Mouse (Mus musculus) ES-CJ7 (cell line): Measurements from ENCODE around the gene Tbx15.

Experiments used
- DNase-seq: peaks from one replicate; pipeline ENCODE4 v3.0.0; 2011; ENCODE audit warnings: low read depth, low spot score

Tbx15 gene

DNA sequence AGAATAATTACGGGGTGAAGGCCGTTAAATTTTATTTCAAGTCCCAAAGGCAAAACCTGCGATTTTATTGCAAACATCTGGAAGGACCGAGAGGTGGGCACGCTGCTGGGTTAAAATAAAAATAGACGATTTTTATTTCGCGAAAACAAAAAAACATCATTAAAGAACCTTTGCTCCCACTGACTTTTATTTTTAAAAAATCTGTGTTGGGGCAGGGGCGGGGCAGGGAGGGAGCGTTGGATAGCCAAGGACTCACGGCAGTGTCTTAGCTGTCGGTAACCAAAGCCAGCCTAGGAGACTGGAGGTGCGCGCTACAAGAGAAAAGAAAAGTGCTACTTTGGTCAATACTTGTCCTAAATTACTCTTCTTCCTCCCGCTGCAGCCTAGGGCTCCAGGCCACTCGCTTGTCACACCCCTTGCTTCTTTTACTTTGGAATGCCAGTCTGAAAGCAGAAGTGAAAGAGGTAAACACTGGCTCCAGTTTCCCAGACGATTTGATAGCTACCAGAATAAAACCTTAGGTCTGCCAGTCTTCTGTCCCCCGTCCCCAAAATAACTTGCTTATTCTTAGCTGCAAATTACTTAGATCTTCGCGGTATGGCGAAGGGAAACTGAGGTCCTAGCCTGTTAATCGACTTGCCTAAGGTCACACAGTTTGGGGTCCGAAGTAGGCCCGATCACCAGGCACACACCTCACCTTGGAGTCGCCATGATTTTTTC, 8.8 kb downstream of the Tbx15 start:
- DNase-seq = no peak

GRCm38 (mm10) chr3:99249551-99249870, 9.3 kb downstream of the Tbx15 start:
- no peak for DNase-seq

DNA sequence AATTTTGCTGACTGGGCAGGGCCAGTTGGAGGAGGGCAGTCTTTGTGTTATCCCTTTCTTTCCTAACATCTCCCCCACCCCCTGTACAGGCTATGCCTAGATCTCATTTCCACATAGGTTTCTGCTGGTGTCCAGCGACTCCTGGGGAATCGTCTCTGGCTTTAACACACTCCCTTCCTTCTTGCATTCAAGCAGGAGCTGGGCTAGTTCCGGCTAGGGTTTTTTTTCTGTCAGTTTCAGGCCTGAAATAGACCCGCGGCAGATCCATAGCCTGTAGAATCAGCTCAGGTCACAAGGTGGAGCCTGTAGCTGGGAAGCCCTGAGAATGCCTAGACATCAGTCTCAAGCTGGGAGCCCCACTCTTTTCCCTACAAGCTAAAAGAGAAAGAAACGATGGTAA, 9.7 kb downstream of the Tbx15 start:
- peak; percentile 59 for DNase-seq

DNA sequence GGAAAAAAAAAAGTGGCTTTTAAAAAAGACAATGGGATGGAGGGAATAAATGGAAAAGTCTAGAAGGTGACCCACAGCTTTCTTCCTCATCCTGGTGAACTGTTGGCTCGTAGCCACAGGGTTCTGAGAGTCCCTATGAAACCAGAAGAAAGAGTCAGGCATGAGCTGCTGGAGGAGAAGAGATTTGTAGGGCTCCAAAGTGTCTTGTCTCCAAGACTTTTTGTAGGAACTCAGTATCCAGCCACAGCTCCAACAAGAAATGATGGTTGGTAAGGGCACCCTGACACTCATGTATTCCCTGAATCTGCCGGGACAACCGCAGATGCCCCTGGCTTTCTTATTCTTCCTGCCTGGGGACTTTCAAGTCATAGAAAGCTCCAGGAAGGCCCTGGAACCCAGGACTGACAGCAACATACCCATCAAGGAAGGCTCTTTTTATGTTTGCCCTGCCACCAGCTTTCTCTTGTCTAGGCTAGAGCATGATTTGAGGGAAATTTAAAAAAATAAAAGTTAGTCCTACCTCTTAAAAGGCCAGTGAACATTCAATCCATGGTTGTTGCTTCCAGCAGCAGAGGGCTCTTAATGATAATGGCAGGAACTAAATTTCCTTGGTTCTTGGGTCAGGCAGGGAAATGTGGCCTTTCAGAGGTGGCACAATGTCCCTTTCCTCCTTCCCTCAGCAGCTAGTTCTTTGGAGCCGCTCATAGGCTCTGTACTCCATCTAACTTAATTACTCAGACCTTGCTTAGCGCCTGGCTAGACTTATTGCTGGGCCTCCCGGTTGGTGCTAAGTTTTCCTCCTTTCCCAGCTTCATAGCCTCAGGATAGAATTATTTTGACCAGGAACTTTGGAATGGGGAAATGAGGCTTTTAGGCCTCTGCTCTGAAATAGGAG, 11.3 kb downstream of the Tbx15 start:
- DNase-seq = no peak

DNA sequence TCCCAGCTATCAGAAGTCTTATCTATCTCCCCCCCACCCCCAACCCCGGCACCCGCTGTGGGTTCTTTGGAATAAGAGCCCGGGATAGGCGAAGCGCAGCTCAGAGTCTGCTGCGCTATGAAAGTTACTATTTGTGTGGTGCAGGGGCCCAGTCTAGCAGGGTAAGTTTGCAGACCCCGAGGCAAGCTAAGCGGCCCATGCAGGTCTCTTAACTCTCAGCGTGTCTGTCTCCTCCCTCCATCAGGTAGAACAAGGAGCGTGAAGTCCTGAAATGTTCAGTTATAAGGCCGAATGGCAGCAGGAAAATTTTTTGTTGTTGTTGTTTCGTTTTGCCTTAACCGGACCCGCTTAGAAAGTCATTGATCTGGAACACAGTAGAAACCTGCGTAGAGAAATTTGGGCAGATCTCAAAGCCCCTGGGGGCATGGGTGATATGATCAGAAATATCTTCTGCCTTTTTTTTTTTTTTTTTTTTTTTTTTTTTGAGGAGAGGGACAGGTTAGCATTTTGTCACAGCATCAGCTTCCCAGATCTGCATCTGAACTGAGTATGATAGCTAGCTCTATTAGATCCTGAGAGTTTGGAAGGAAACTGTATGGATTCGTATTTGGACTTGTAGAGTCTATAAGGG, 12.4 kb downstream of the Tbx15 start:
- DNase-seq = no peak

GRCm38 (mm10) chr3:99253092-99253488, 12.9 kb downstream of the Tbx15 start:
- peak; percentile 77 for DNase-seq

DNA sequence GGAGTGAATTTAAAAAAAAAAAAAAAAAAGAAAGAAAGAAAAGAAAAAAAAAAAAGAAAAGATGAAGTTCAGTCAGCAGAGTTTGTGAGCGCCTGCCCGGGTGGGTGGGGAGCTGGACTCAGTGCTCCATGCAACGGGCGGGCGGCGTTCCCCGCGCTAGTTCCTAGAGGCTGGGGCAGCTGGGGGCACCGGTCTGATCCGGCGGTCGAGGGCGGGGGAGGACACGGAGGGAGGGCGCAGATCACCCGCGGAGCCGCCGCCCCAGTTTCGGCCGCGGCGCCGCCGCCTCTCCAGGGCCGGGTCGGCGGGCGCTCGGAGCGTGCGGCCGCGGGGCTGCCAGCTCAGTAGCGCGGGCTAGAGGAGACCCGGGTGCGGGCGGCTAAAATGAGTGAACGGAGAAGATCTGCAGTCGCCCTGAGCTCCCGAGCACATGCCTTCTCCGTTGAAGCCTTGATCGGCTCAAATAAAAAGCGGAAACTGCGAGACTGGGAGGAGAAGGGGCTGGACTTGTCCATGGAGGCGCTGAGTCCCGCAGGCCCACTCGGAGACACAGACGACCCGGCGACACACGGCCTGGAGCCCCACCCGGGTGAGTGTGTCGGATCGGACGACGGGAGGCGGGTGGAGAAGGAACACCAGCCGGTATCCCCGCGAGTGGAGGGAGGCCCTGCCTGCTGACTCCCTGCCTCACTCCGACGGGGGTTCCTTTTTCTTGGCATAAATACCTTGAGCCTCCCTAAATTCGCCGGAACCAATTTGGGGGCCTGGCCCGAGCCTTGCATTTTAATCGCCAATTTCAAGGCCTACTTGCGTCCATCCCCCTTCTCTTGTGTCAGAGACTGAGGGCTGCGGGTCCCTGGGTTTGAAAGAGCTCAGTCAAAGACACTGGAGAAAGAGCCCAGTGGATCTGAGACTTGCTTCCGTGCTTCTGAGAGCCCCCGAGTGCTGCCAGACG, 13.6 kb downstream of the Tbx15 start:
- peak; percentile 74 for DNase-seq

DNA sequence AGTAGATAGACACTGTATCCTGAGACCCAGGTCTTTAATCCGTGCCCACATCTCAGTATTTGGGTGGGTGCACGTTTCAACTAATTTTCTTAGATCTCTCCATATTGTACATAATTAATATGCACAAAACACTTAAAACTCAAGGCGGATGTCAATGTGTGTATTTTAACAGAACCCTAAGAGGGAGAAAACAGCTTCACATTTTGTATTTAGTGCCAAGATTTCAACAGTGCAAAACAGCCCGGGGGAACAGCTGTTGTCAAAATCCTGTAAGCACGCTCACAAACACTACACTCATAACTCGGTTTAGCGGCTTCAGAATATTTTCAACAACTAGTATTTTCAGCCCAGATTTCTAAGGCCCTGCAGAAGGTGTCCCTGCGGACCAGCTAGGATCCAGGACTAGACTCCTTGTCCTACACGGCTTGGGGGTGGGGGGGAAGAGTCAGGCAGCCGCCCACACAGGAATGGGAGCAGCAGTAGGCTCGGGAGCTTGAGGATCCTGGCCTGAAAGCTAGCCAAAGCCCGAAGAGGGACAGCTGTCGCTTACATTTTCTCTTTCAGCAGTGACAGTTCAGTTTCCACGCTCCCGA, 14.5 kb downstream of the Tbx15 start:
- no peak for DNase-seq

DNA sequence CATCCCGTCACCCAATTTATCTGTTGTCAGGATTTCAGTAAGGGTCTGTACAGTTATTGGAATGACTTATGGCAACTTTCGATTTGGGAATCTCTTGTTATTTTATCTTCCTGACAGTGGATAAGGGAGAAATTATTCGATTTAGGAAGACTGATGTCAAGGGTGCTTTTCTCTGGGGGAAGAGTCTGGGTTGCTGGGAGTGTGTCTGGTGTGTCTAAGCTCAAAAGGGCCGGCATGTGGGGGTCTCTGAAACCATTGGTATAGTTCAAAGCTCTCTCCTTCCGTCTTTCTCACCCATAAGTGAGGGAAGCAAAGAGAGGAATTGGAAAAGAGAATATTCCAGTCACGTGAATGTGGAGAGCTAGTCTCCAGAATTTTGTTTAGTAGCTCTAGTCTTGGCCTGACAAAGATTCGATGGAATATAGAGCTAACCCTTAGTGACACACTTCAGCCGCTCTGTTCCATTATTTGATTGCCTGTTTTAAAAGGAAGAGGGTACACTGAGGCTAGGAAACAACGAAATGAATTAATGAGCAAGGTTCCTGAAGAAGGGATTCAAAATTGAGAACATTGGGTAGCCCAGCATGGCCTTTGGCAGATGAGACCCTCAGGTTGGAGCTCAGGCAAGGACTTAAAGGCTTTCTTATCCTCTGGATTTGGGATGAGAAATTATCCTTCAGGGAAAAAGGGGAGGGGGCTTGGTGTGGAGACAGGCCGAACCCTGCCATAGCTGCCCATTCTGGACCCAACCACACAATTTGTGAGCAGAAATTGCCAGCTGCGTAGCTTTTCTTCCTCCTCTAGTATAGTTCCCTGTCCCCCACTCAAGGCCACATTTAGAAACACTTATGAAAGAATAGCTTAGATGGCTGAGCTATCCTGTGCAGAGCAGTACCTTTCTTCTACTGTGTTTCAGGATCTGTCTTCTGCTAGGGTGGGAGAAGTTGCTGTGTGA, 15.5 kb downstream of the Tbx15 start:
- no peak for DNase-seq

GRCm38 (mm10) chr3:99256366-99256750, 16.2 kb downstream of the Tbx15 start:
- no peak for DNase-seq

GRCm38 (mm10) chr3:99256766-99257165, 16.6 kb downstream of the Tbx15 start:
- DNase-seq = no peak

DNA sequence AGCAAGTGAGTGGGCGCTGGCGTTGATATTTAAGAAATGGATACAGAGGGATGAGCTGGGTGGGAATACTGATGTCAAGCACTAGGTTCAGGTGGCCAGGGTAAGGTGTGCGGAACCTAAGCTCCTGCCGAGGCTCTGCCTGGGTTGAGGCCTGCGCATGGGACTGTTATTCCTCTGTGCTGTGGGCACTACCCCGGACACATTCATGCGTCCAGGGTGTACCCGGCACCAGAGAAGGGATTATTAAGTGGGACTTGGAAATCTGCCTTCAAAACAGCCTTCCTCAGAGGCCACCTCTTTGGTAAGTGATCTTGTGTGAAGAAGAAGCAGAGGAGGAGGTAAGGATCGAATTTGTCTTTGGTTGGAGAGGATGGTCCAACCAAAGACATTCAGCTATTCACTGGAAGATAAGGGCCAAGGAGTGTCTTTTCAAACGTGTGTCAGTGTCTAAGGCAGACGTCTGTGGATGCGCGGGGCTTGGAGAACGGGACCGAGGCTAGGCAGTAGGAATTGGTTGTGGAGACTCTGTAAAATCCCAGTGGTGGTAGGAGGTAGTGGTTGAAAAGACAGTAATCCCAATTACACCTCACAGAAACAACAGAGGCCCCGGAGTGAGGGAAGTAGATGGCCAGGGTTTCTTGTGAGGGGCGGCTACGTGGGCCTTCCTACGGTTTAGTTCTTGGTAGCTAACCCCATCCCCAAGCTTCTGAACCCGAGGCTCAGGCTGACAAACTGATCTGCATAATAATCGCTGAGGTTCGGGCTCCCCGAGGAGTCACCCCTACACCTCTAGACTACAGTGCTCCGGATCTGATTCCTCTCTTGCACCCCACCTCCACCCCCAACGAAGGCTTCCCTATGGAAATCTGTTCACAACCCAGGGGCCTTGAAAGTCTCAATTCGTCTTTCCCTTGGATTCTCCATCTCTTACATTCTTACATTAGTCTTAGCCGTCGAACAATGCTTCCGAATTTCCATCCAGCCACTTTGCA, 17.7 kb downstream of the Tbx15 start:
- peak; percentile 41 for DNase-seq

- no peak for DNase-seq
Observed at GRCm38 (mm10) chr3:99259741-99260270, 19.6 kb downstream of the Tbx15 start.

DNA sequence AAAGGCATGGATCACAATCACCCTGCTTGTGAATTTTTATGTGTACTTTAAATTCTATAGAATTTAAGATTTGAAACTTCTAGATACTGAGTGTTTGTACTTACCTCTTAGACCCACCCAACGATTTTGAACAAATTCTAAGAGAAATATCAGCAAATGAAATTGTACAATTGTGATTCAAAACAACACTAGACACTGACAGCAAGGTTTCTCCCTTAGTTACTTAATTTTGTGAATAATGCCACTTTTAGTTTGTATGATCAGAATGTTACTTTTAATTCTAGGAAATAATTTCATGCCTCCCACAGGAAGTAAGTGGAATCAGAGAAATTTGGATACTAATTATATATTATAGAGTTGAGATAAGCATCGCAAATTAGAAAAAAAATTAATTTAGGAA, 20.2 kb downstream of the Tbx15 start:
- no peak for DNase-seq

- no peak for DNase-seq
Observed at GRCm38 (mm10) chr3:99261371-99261791, 21.2 kb downstream of the Tbx15 start.

GRCm38 (mm10) chr3:99261986-99262385, 21.8 kb downstream of the Tbx15 start:
- no peak for DNase-seq

- no peak for DNase-seq
Observed at GRCm38 (mm10) chr3:99263471-99263903, 23.3 kb downstream of the Tbx15 start.

GRCm38 (mm10) chr3:99264695-99265094, 24.5 kb downstream of the Tbx15 start:
- DNase-seq = no peak
